Comparison of ENCODE assay signal across 20 mouse cellular contexts in genomic region chr7:73514560-73514959, GRCm38 (mm10). TPM values are rescaled to one million over a fixed set of nuclear protein-coding genes. Genes with fewer than 3 reads are reported as not detected.
DNase-seq lines count a peak whose midpoint lies in the region; ATAC-seq and TF ChIP-seq lines count a peak whose summit lies in the region.
"Had no signal": no experiment of that assay in that cellular context is flagged by ENCODE, and none has a peak within 500 bp of the region (broad histone marks: within the 10 kb centered on the region; RNA-seq: fewer than 3 reads in every experiment).

No protein-coding gene starts in this region.

- TF ChIP-seq POLR2A in kidney, adult 2 months (IDR thresholded peaks at IDR 0.05; ENCODE audit: low read depth, low read length): no peak

- no peak overlapping the region for H3K4me2 ChIP-seq in heart, embryonic 12.5 days
- no peak overlapping the region for H3K4me2 ChIP-seq in kidney, embryonic 15.5 days
- no peak overlapping the region for H3K4me2 ChIP-seq in neural tube, embryonic 11.5 days (ENCODE audit: low read depth)
- H3K4me2 ChIP-seq: forebrain, embryonic 13.5 days; heart, embryonic 15.5 days; hindbrain, embryonic 13.5 days had no signal

- no peaks in the 10 kb centered on the region for H3K9me3 ChIP-seq in heart, embryonic 12.5 days (replicated peaks)
- H3K9me3 ChIP-seq in kidney, embryonic 15.5 days (replicated peaks): no peaks in the 10 kb centered on the region
- no peaks in the 10 kb centered on the region for H3K9me3 ChIP-seq in neural tube, embryonic 11.5 days (ENCODE audit: control insufficient read depth, low read length)
- H3K9me3 ChIP-seq: embryonic facial prominence, embryonic 10.5 days; forebrain, embryonic 13.5 days; heart, embryonic 15.5 days; hindbrain, embryonic 13.5 days had no signal

- DNase-seq in adrenal gland, adult 2 months: peak; percentile 1
- no peak for DNase-seq in adrenal gland, postnatal 25 days
- DNase-seq in heart, postnatal 4 days: no peak
- no peak for DNase-seq in kidney, adult 2 months
- DNase-seq in neural tube, embryonic 11.5 days (ENCODE audit: low spot score): no peak
- no peak for DNase-seq in neural tube, embryonic 10.5 days (ENCODE audit: extremely low spot score, low spot score)
- DNase-seq: adrenal gland, postnatal 14 days; B cell, adult 2 months; cerebellum, adult 18-20 months; cerebellum, postnatal 10 days; forebrain, postnatal 0 days; gastrocnemius, postnatal 10 days had no signal

- TF ChIP-seq CTCF in kidney, adult 2 months (conservative IDR thresholded peaks at IDR 0.05; ENCODE audit: insufficient read depth, insufficient read length, low read depth, low read length): no peak

- 86% methylated on average over 4 of the region's 4 CpGs for WGBS in heart, embryonic 12.5 days
- 62% methylated on average over 4 of the region's 4 CpGs for WGBS in kidney, embryonic 15.5 days
- WGBS in kidney, adult 2 months: 42% methylated on average over 4 of the region's 4 CpGs
- whole genome bisulfite sequencing in neural tube, embryonic 11.5 days: 88% methylated on average over 4 of the region's 4 CpGs

- H3K27me3 ChIP-seq in heart, embryonic 12.5 days (replicated peaks): no peaks in the 10 kb centered on the region
- no peaks in the 10 kb centered on the region for H3K27me3 ChIP-seq in kidney, embryonic 15.5 days
- H3K27me3 ChIP-seq in kidney, adult 2 months (replicated peaks; ENCODE audit: control insufficient read depth, insufficient read depth, low read length): no peaks in the 10 kb centered on the region
- no peaks in the 10 kb centered on the region for H3K27me3 ChIP-seq in neural tube, embryonic 11.5 days (ENCODE audit: control insufficient read depth, insufficient read depth, low read length)
- H3K27me3 ChIP-seq: forebrain, embryonic 13.5 days; heart, embryonic 15.5 days; hindbrain, embryonic 13.5 days had no signal

- no peak overlapping the region for H3K9ac ChIP-seq in heart, embryonic 12.5 days
- H3K9ac ChIP-seq in kidney, embryonic 15.5 days: no peak overlapping the region
- no peak overlapping the region for H3K9ac ChIP-seq in neural tube, embryonic 11.5 days (ENCODE audit: low read length)
- H3K9ac ChIP-seq: forebrain, embryonic 13.5 days; forebrain, postnatal 0 days; heart, embryonic 15.5 days; hindbrain, embryonic 13.5 days had no signal

- peaks cover 82% of the 10 kb centered on the region for H3K36me3 ChIP-seq in heart, embryonic 12.5 days
- peaks cover 94% of the 10 kb centered on the region for H3K36me3 ChIP-seq in kidney, embryonic 15.5 days
- peaks cover 19% of the 10 kb centered on the region for H3K36me3 ChIP-seq in kidney, adult 2 months (ENCODE audit: control insufficient read depth, insufficient read depth, low read length)
- peaks cover 19% of the 10 kb centered on the region for H3K36me3 ChIP-seq in neural tube, embryonic 11.5 days (ENCODE audit: control insufficient read depth, insufficient read depth, low read length)

- no peak for ATAC-seq in heart, embryonic 12.5 days (ENCODE audit: insufficient number of reproducible peaks, low FRiP score)
- peak; percentile 53 for ATAC-seq in kidney, embryonic 15.5 days (replicated peaks; ENCODE audit: low FRiP score)
- ATAC-seq in neural tube, embryonic 11.5 days (ENCODE audit: insufficient read depth, low FRiP score, low TSS enrichment): no peak
- ATAC-seq: CD4-positive, CD25-positive, alpha-beta regulatory T cell, adult 4 months; forebrain, embryonic 13.5 days; forebrain, postnatal 0 days; hindbrain, postnatal 0 days had no signal

- peak overlapping the region; percentile 33; the same call in 1 of the 2 replicates for H3K27ac ChIP-seq in heart, embryonic 12.5 days (ENCODE audit: poor library complexity, severe bottlenecking)
- peak overlapping the region; percentile 60 for H3K27ac ChIP-seq in kidney, embryonic 15.5 days
- H3K27ac ChIP-seq in kidney, adult 2 months (ENCODE audit: insufficient read depth, low read depth, low read length): no peak overlapping the region
- H3K27ac ChIP-seq in neural tube, embryonic 11.5 days (ENCODE audit: low read depth, low read length): 0 out of 2 replicates have a peak overlapping the region, but pooled peaks have one; percentile 17
- H3K27ac ChIP-seq: embryonic facial prominence, embryonic 10.5 days; forebrain, embryonic 13.5 days; heart, embryonic 15.5 days; hindbrain, embryonic 13.5 days; hindbrain, postnatal 0 days had no signal

- H3K4me1 ChIP-seq in heart, embryonic 12.5 days (replicated peaks): peaks cover 27% of the 10 kb centered on the region
- H3K4me1 ChIP-seq in kidney, embryonic 15.5 days: peaks cover 19% of the 10 kb centered on the region
- H3K4me1 ChIP-seq in kidney, adult 2 months (ENCODE audit: control insufficient read depth, insufficient read depth, low read length): peaks cover 3% of the 10 kb centered on the region; the same call in 1 of the 2 replicates
- H3K4me1 ChIP-seq in neural tube, embryonic 11.5 days (ENCODE audit: control insufficient read depth, insufficient read depth, low read length): no peaks in the 10 kb centered on the region
- H3K4me1 ChIP-seq: embryonic facial prominence, embryonic 10.5 days had no signal

- no peak overlapping the region for H3K4me3 ChIP-seq in heart, embryonic 12.5 days
- H3K4me3 ChIP-seq in kidney, embryonic 15.5 days (replicated peaks): no peak overlapping the region
- H3K4me3 ChIP-seq in kidney, adult 2 months (ENCODE audit: insufficient read depth, low read depth, low read length): no peak overlapping the region
- no peak overlapping the region for H3K4me3 ChIP-seq in neural tube, embryonic 11.5 days (ENCODE audit: low read depth, low read length)
- H3K4me3 ChIP-seq: embryonic facial prominence, embryonic 10.5 days; forebrain, embryonic 13.5 days; heart, embryonic 15.5 days; hindbrain, embryonic 13.5 days had no signal

RNA-seq across cellular contexts. Expression of gene Chd2, which starts 27.1 kb away (rescaled TPM):
- 10 to 100 TPM; 28.3 to 45.9 TPM for total RNA-seq in adrenal gland, adult 2 months (2021)
- 11.1 and 12.9 TPM in 2 replicates for polyA plus RNA-seq in adrenal gland, adult 2 months (2012; rRNA removed)
- 50.0 and 57.4 TPM in 2 replicates for total RNA-seq in adrenal gland, postnatal 25 days (2021)
- polyA plus RNA-seq in heart, embryonic 12.5 days (2016; fragmentation: Nextera tagmentation; extraction: Ambion mirVana): 48.5 and 50.4 TPM in 2 replicates
- 10 to 100 TPM; 57.3 to 61.0 TPM for total RNA-seq in heart, postnatal 4 days (2021)
- 56.6 and 61.7 TPM in 2 replicates for polyA plus RNA-seq in kidney, embryonic 15.5 days (2015; fragmentation: Nextera tagmentation; extraction: Ambion mirVana)
- 33.9 and 36.9 TPM in 2 replicates for polyA plus RNA-seq in kidney, adult 2 months (2012; rRNA removed)
- 43.7 and 44.7 TPM in 2 replicates for polyA plus RNA-seq in neural tube, embryonic 11.5 days (2014; fragmentation: Nextera tagmentation; extraction: Ambion mirVana)
